Mouse (Mus musculus) liver, adult 2 months (tissue): ENCODE measurements around the gene Gm17304.

Experiments used
- CTCF ChIP-seq: fragments of 200-500 bp; IDR thresholded peaks from 2 replicates; pipeline ENCODE4 v1.5.1; 2011; ENCODE audit warnings: low read depth, low read length, control low read depth
- POLR2A ChIP-seq: fragments of 200-500 bp; IDR thresholded peaks from 2 replicates; pipeline ENCODE4 v1.6.1; 2011; ENCODE audit warnings: low read length, control low read depth; ENCODE audit not compliant: insufficient read depth; ENCODE audit errors: extremely low read depth

DNA sequence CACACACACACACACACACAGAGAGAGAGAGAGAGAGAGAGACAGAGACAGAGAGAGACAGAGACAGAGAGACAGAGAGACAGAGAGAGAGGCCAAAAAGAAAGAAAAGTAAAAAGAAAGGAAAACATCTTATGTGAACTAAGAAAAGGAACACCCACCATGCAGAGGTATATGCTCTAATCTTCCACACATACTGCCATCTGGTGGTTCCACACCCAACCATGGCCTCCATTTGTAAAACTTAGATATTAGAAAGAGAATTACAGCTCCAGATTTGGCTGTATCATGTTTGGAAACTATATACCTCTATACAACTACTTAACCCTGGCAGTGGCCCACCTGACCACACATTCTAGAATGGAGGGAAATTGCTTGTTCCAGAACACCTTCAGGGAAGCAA, 14.5 kb upstream of the Gm17304 start:
- TF ChIP-seq POLR2A, result no peak
- TF ChIP-seq CTCF, result no peak
